Mouse (Mus musculus): Measurements from ENCODE around the gene Nrbp1.

Gene Nrbp1

DNA sequence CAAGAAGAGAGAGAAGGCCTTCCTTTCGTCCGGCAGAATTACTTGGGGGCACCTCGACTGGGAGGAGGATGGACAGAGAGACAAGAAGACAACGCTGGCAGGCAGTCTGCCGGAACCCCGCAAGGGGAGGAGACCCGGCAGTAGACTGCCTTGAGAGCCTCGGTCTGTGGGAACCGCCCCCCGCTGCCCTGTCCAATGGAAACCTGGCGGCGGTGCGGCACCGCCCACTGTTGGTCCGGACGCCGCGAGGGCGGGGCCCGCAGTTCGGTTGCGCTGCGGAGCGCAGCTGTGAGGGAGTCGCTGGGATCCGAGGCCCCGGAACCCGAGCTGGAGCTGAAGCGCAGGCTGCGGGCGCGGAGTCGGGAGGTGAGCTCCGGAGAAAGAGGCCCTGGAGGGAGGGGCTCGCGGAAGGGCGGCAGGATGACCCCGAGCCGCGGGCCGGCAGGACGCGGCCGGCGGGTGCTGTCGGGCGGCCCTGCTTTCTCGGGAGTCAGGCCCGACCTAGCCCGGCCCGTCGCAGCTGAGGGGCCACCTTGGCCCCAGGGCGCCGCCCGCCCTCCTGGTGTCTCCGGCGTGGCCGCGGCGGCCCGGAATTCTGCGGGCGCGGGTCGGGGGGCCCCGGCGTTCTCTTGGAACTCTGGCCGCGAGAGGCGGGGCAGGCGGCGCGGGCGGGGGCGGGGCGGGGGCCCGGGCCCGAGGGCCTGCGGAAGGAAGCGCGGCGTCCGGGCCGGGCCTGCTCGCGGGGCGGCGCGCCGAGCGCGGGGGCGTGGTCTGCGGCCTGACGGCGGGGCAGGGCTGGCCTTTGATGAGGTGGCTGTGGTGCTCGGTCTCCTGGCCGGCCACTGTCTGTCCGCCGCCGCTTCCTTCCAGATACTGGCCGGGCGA is at the start of gene Nrbp1, which contains the start of gene Gm9970:
Nrbp1 (plus strand) TSS at position 228 of the 885 bp plus-strand sequence.
Gm9970 (minus strand) TSS at position 596 of the 885 bp plus-strand sequence.
- DNase-seq = peak; percentile 97

DNA sequence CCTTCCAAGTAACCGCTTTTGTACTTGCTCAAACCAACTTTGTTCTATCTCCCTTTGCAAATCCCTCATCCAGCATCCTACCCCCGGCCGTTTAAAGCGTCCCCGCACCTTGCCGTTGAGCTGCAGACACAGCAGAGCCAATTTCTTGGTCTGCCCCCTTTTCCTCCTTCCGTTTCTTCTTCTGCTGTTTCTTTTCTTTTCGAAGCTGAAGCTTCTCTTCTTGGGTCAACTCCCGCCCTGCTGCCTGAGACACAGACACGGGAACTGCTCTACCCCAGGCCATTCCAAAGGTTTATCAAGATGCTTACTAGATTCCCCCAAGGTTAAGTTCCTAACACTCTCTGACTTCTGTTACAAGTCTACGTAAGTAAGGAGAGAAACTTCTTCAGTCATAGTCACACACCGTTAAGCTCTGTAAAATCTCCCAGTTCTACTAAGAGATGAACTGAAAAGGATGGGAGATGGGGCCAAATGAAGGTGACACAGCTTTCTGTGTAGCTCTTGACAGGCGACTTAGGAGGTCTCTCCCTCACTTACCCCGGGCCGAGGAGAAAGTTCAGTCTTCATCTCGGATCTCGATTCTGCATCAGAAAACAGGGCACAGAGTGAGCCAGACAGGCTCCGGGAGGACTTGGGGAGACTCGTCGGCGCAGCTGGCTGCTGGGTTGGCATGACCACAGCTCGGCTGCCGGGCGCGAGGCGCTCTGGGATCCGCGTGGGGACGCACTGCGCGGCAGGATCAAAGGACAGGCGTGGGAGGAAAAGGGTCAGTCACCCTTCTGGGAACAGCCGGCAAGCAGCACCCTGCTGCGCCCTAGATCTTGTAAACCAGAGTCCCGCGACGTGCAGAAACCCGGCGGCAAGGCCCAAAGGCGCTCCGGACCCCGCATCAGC is 48.4 kb upstream of the Nrbp1 start:
- no peak for DNase-seq

DNA sequence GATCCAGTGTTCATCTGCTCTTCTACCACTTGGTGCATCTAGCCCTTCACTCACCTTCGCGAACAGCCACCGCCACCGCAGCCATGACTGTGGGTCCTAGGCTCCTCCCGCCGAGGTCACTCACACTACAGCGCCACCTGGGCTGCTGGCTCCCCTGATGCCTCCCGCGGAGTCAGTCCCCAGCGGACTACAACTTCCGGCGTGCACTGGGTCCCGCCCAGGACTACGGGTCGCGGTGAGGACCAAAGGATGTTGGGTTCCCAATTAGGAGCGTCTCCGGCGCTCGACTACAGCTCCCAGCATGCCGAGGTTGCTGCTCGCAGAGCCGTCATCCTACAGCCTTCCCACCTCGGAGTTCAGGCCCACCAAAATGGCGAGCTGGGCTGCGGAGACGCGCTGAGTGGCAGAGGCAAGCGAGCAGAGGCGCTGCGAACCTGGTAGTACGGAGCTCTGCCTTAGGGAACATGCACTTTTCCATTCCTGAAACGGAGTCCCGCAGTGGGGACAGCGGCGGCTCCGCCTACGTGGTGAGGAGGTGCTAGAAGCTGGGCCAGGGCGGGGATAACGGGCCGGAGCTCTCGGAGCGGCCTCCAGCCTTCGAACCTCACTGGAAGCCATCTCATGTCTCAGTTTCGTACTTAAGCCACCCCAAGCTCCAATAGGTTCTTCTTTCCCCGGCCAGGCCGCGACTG is 47.6 kb upstream of the Nrbp1 start, which contains the start of the genes Snx17 and Eif2b4:
Snx17 (plus strand) TSS at position 289 of the 692 bp plus-strand sequence.
Eif2b4 (minus strand) TSS at position 492 of the 692 bp plus-strand sequence.
- DNase-seq = peak; percentile 100

DNA sequence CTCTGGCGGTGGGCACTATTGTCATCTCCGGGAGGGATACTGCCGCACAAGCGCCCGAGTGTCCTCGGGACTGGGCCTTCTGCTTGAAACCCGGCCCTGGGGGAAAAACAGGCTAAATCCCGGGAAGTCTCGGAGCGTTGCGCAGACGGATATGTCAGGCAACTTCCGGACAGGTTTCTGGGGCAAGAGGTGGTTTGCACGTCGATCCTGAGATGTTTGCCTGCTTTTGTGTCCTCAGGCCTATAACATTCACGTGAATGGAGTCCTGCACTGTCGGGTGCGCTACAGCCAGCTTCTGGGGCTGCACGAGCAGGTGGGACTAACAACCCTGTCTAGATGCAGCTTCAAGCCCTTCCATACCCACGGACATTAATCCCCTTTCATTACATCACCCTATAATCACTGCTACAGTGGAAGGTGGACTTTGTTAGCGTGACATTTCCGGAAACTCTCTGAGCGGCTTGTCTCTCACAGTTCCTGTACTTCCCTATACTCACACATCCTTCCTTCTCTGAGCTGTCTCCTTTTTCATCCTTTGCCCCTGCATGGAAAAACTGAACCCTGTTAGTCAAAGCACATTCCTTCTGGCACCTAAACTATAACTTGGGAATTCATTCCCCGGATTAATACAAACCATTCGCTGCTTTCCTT is 46.9 kb upstream of the Nrbp1 start:
- DNase-seq = no peak

DNA sequence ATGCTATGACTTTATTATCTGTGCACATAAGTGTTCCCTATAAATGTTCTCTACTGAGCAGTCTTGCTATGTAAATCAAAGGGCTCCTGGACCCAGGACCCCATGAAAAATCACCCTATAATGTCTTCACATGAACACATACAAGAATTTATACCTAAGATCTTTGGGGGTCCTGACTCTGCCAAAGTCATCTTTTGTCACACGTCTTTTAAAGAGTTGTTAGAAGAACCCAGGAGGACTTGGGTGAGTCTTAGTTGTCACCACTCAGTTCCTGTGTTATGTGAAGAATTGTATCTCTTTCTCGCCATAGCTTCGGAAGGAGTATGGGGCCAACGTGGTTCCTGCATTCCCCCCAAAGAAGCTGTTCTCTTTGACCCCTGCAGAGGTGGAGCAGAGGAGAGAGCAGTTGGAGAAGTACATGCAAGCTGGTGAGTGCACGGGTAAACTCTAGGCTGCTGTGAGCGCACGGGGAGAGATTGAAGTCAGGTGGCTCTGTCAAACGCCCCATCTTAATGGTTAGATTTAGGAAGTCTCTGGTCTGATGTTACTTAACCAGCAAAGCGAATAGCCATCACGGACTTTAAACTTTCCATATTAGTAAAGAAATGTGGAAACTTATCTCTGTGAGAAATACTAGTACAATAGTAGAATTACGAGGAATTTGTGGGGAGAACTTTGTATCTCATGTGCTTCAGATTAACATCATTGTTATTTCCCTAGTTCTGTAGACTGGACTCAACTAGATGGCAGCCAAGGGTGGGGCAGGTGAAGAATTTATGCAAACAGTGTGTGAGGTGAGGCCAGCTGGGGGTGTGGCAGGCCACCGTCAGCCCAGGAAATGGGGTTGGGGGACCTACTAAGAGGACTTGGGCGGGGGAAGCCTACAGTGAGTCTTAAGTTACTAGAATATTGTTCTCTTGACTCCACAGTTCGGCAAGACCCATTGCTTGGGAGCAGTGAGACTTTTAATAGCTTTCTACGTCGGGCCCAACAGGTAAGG is 45.9 kb upstream of the Nrbp1 start:
- DNase-seq = no peak

DNA sequence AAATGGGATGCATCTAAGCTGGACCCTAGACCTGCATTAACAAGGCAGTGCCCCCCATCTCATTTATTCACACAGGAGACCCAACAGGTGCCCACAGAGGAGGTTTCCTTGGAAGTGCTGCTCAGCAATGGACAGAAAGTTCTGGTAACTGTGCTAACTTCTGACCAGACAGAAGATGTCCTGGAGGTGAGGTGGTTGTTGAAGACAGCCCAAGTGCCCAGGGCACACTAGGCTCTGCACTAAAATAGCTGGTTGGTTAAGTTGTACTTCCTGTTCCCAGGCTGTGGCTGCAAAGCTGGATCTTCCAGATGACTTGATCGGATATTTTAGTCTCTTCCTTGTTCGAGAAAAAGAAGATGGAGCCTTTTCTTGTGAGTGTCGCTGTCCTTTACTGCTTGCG is 45.0 kb upstream of the Nrbp1 start:
- DNase-seq = no peak

DNA sequence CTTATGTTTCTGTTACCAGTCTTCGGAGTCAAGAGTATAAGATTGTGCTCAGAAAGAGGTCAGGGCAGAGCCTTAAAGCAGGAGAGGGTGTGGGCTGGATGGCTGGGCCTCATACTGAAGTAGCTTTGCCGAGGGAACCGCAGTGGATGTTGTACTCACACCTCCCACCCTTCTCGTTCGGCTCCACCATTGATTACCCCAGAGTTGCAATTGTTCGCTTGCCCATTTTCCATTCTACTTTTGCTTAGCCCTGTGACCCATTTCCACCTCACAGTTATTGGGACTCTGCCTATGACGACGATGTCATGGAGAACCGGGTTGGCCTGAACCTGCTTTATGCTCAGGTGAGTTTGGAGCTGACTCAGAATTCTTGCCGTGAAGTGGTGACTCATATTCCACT is 44.5 kb upstream of the Nrbp1 start:
- no peak for DNase-seq

DNA sequence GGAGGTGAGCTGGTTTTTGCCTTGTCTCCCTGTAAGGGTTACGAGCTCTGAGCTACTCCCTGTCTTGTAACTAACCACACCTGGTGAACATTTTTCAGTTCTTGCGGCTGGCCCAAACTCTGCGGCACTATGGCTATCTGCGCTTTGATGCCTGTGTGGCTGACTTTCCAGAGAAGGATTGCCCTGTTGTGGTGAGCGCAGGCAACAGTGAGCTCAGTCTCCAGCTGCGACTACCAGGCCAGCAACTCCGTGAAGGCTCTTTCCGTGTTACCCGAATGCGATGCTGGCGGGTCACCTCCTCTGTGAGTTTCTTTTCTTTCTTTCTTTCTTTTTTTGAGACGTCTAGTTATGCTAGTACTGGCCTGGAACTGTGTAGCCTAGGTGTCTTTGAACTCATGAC is 43.6 kb upstream of the Nrbp1 start:
- DNase-seq = no peak

DNA sequence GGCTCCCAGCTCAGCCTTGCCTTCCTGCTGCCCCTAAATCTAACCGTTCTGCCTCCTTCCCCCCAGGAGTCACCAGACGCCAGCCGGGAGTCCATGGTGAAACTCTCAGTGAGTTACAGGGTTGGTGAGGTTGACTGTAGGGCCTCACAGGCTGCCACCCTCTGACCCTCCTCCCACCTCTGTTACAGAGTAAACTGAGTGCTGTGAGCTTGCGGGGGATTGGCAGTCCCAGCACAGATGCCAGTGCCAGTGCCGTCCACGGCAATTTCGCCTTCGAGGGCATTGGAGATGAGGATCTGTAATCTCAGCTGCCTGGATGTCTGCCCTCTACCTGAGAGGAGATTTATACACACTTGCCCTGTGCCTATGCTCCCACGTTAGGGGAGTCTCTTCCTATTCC is 42.5 kb upstream of the Nrbp1 start:
- DNase-seq = no peak

DNA sequence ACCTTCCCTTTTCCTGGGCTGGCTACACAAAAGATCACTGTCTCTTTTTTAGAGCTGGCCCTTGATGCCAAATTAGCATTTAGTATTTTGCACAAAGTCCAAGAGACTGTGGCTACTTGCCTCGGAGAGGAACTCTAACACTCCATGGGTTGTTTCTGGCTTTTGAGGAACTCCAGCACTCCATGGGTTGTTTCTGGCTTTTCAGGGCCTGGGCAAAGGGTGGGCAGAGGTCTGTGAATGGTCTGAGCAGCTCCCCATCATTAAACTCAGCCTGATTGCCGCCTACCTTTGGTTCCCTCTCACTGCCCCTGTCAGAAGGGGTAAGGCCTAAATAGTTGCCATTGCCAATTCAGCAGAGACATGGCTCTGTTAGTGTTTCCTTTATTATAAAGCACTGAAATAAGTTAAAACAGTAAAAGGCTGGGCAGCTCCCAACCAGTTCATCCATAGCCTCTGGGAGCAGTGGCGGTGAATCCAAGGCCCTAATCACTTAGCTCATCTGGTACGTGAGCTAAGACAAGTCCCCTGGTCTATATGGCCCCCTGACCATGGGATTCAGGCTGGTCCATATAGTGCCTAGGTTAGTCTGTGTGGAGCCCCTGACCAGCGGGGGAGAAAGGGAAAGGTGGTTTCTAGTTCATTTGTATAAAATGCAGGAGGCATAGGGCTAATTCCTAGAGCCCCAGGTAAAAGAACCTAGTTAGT is 41.9 kb upstream of the Nrbp1 start:
- DNase-seq = no peak

DNA sequence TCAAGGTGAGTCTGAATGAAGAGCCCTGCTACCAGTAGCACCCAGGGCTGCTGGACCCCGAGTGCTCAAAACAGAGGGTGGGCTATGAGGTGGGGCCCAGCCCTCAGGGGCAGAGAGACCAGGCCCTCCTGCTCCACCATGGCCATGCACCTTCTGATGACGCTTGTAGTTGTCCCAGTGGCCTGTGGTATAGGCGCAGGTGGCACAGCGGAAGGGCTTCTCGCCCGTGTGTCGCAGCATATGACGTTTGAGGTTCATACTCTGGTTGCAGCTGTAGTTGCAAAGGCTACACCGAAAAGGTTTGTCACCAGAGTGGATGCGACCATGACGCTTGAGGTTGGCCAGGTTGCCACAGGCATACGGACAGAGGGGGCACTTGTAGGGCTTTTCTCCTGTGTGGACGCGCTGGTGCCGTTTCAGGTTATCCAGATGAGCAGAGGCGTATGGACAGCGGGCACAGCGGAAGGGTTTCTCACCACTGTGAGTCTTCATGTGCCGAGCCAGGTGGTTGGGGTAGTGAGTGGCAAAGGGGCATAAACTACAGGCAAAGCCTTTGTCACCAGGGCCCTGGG is 41.3 kb upstream of the Nrbp1 start:
- DNase-seq = no peak

DNA sequence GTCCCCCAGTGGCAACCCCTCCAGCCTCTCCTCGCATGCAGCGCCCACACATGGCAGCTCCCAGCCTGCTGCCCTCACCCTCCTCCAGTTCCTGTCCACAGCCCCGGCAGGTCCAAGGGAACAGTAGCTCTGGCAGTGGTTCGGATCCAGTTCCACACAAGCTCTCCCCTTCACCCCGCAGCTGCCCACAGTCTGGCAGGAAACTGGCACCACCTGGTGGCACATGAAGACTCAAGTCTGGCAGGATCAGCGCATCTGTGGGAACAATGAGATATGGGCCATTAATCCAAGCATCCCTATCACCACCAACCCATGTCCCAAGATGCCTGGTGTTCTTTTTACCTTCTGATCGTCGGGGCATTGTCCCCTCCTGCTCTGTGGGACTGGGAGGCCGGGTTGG is 40.8 kb upstream of the Nrbp1 start:
- DNase-seq = no peak

DNA sequence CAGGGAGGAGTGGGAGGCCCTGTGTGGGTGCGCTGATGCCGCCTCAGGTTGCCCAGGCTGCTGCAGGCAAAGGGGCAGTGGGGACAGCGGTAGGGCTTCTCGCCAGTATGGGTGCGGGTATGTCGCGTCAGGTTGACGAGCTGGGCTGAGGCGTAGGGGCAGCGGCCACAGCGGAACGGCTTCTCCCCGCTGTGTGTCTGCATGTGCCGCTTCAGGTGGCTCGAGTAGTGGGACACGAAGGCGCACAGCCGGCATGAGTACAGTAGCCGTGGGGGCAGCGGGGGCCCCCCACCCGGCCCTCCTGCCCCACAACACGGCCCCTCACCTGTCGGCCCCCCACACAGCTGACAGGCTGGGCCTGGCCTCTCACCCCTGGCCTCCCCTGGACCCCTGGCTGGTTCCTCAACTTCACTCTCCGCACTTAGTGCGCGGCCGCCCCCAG is 40.3 kb upstream of the Nrbp1 start:
- no peak for DNase-seq

DNA sequence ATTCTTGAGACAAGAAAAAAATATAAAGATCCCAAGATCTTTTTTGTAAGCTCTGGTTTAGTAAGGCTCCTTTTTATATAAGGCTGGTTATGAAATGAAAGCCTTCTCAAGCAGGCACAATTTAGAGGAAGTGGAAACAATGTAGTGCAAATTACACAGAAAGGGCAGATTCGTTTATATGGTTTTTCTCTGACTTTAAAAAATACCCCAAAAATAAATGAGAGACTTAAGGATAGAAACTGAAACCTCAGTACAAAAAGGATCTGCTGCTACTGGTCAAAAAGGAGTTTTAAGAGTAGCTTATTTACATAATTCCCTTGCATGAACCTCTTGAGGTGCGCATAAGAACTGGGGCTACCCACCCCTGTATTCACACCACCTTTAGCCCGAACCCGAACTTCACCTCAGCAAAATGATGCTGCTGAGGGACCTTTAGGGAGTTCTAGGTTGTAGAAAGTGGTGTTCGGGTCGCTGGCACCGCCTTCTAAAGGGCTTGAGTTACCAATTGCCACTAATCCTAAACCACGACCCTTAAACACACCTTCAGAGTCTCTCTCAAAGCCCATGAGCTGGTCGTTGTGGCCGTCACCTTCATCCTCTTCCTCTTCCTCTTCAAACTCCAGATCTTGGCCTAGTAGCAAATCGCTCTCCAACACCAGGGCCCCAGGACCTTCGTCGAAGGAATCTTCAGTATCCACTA is 39.5 kb upstream of the Nrbp1 start:
- no peak for DNase-seq

DNA sequence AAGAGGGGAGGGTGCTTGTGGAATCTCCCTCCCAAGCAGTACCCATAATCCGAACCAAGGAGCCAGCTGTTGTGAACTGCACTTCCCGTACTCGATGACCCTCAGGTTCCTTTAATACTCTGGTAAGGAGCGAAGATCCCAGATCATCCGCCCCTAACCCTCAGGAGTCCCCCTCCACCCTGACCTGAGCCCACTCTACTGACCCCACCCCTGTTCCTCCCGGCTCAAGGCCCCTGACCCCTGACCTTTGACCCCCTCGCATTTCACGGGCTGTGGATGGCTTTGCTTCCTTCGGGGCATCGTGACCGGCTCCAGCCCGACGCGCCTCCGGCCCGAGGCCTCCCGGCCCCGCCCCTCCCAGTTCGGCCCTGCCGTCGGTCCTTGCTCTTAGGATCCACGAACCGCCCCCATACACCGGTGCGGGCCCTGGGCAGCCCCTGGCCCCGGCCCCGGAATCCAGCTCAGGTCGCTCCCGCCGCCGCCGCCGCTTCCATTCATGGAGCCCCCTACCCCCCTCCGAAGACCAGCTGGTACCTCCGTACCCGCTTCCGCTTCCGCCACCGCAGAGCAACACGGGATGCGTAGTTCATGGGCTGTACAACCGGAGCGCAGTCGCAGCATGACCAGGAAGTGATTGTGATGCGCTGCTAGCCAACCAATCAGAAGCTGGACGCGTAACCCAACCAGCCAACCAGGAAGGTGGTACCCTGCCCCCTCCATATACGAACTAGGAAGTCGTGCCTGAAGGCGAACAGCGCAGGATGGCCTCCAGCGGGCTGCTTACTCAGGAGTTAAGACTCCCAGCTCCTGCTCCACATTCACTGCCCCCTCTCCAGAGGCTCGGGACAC is 38.7 kb upstream of the Nrbp1 start, which contains the start of gene Zfp513:
Zfp513 (minus strand) TSS at position 562 of the 849 bp plus-strand sequence.
- peak; percentile 99 for DNase-seq

DNA sequence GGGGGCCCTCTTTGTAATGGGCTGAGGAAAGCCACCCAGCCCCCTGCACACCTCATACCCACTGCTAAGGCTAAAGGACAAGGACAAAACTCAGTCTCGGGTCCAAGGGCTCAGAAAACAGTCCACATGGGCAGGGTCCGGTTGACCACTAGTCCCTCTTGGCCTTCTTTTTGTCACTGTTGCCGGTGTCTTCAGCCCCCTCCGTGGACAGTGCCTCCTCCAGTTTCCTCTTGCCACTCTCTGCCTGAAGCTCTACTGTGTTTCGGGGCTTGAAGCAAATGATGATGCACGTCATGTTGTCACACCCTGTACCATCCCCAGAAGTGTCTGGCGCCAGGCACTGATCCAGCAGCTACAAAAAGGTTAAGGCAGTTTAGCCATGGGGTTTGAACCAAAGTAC is 37.7 kb upstream of the Nrbp1 start:
- no peak for DNase-seq

DNA sequence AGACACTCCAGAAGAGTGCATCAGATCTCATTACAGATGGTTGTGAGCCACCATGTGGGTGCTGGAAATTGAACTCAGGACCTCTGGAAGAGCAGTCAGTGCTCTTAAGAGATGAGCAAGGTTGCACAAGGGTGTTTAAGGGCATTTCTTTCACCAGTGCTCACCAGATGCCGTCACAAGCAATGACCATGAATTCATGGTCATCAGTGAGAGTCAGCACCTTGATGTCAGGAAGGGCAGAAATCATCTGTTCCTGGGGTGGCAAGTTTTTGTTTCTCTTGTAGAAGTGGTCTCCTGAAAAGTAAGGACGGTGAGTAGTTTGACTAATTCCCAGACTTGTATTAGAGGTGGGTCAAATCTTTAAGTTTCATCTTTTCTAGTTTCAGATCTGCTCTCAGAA is 36.8 kb upstream of the Nrbp1 start:
- DNase-seq = no peak

DNA sequence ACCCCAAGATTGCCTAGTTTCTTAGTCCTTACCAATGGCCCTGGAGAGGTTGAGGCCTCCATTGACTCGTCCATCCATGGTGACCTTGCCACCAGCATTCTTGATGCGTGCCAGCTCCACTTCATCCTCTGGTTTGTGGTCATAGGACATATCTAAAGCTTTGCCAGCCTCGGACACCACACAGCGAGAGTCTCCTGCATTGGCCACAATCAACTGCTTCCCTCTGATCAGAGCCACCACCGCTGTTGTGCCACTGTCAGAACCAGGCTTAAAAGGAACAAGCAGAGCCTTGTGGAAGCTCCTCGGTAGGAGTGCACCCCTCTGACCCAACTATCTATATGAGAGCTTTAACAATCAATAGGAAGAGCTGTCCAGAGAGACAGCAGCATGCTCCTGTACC is 36.2 kb upstream of the Nrbp1 start:
- DNase-seq = no peak
